In the genomic region with DNA sequence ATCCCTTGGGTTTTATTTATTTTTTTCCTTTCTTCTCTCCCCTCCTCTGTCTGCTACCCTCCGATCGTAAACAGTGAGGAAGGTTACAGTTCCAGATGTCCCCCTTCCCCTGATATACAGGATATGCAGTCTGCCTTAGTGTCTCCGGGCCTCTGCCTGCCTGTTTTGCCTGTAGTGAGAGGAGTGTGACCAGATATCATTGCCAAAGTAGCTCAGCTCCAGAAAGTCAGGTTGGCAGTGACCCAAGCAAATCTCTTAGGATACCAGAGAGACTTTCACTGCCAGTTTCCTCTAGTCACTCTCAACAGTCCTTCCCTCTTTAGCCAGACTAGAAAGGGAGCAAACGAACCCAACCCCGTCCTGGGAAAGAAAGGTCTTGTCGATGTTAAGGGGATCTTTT, we compare ENCODE assay signal across 9 mouse cellular contexts.
DNase-seq lines count a peak whose midpoint lies in the region; ATAC-seq lines count a peak whose summit lies in the region.
"Had no signal": no experiment of that assay in that cellular context is flagged by ENCODE, and none has a peak within 500 bp of the region (broad histone marks: within the 10 kb centered on the region; RNA-seq: fewer than 3 reads in every experiment).

No protein-coding gene starts in this region.

- DNase-seq in adipocyte (ENCODE audit: low spot score) = peak; percentile 42
- DNase-seq in gastrocnemius, adult 8-10 months (ENCODE audit: low spot score in 2 of 2) = peak; percentile 51 to 61
- peak; percentile 57 for DNase-seq in kidney, postnatal 14 days
- peak; percentile 32 to 47 for DNase-seq in right cerebral cortex, adult 2 months (ENCODE audit: low spot score in 2 of 2)
- no peak for DNase-seq in c-Kit-positive CD71-positive TER-119-positive erythroid progenitor cells, embryonic 14.5 days (ENCODE audit: low spot score)
- DNase-seq in forebrain, embryonic 10.5 days (ENCODE audit: extremely low spot score, low spot score) = no peak

- no peaks in the 10 kb centered on the region for H3K27me3 ChIP-seq in forebrain, embryonic 16.5 days (replicated peaks; ENCODE audit: control insufficient read depth, insufficient read depth, low read length)
- H3K27me3 ChIP-seq in forebrain, embryonic 15.5 days = no peaks in the 10 kb centered on the region
- no peaks in the 10 kb centered on the region for H3K27me3 ChIP-seq in forebrain, embryonic 10.5 days (ENCODE audit: poor library complexity, severe bottlenecking)
- H3K27me3 ChIP-seq: midbrain, embryonic 12.5 days had no signal

- no peak overlapping the region for H3K9ac ChIP-seq in forebrain, embryonic 16.5 days (replicated peaks; ENCODE audit: low read depth, low read length)
- H3K9ac ChIP-seq in forebrain, embryonic 15.5 days (replicated peaks) = no peak overlapping the region
- H3K9ac ChIP-seq: midbrain, embryonic 12.5 days had no signal

- peaks cover 3% of the 10 kb centered on the region; the same call in 1 of the 2 replicates for H3K4me1 ChIP-seq in forebrain, embryonic 16.5 days (replicated peaks; ENCODE audit: control insufficient read depth, insufficient read depth, low read length)
- H3K4me1 ChIP-seq in forebrain, embryonic 15.5 days = peaks cover 3% of the 10 kb centered on the region; the same call in 1 of the 2 replicates
- 0 out of 2 replicates have a peak, but pooled peaks cover 6% of the 10 kb centered on the region for H3K4me1 ChIP-seq in forebrain, embryonic 10.5 days
- H3K4me1 ChIP-seq: midbrain, embryonic 12.5 days had no signal

- H3K36me3 ChIP-seq in forebrain, embryonic 16.5 days (ENCODE audit: control insufficient read depth, insufficient read depth) = no peaks in the 10 kb centered on the region
- H3K36me3 ChIP-seq in forebrain, embryonic 15.5 days = no peaks in the 10 kb centered on the region
- no peaks in the 10 kb centered on the region for H3K36me3 ChIP-seq in forebrain, embryonic 10.5 days (replicated peaks)
- H3K36me3 ChIP-seq: midbrain, embryonic 12.5 days had no signal

- WGBS in forebrain, embryonic 16.5 days = 60% methylated on average over 6 of the region's 6 CpGs
- 60% methylated on average over 6 of the region's 6 CpGs for WGBS in forebrain, embryonic 15.5 days
- WGBS in forebrain, embryonic 10.5 days = 86% methylated on average over 6 of the region's 6 CpGs

- H3K27ac ChIP-seq in forebrain, embryonic 16.5 days (ENCODE audit: low read length) = no peak overlapping the region
- H3K27ac ChIP-seq in forebrain, embryonic 15.5 days (replicated peaks) = no peak overlapping the region
- H3K27ac ChIP-seq in forebrain, embryonic 10.5 days = no peak overlapping the region
- H3K27ac ChIP-seq: midbrain, embryonic 12.5 days had no signal

- H3K9me3 ChIP-seq in forebrain, embryonic 16.5 days (ENCODE audit: control insufficient read depth, low read length) = no peaks in the 10 kb centered on the region
- H3K9me3 ChIP-seq in forebrain, embryonic 15.5 days = no peaks in the 10 kb centered on the region
- no peaks in the 10 kb centered on the region for H3K9me3 ChIP-seq in forebrain, embryonic 10.5 days
- H3K9me3 ChIP-seq: midbrain, embryonic 12.5 days had no signal

- H3K4me2 ChIP-seq in forebrain, embryonic 16.5 days (ENCODE audit: low read length) = no peak overlapping the region
- no peak overlapping the region for H3K4me2 ChIP-seq in forebrain, embryonic 15.5 days (replicated peaks)
- H3K4me2 ChIP-seq: midbrain, embryonic 12.5 days had no signal

- H3K4me3 ChIP-seq in forebrain, embryonic 16.5 days (replicated peaks; ENCODE audit: low read length) = no peak overlapping the region
- H3K4me3 ChIP-seq in forebrain, embryonic 15.5 days = no peak overlapping the region
- no peak overlapping the region for H3K4me3 ChIP-seq in forebrain, embryonic 10.5 days
- H3K4me3 ChIP-seq: midbrain, embryonic 12.5 days had no signal

- ATAC-seq in forebrain, embryonic 16.5 days = 0 out of 2 replicates have a peak, but pooled peaks have one; percentile 26
- ATAC-seq in forebrain, embryonic 15.5 days (replicated peaks) = no peak

Comparison
In these comparisons a context has a peak if more than half of its experiments do, and no peak if none do; other contexts are left out.
1. DNase-seq: peak in adipocyte (single experiment), gastrocnemius, adult 8-10 months (2 of 2), kidney, postnatal 14 days (single experiment) and right cerebral cortex, adult 2 months (2 of 2); none in c-Kit-positive CD71-positive TER-119-positive erythroid progenitor cells, embryonic 14.5 days (single experiment) and forebrain, embryonic 10.5 days (single experiment).